8 mouse cellular contexts compared by ENCODE assay signal in the genomic region with DNA sequence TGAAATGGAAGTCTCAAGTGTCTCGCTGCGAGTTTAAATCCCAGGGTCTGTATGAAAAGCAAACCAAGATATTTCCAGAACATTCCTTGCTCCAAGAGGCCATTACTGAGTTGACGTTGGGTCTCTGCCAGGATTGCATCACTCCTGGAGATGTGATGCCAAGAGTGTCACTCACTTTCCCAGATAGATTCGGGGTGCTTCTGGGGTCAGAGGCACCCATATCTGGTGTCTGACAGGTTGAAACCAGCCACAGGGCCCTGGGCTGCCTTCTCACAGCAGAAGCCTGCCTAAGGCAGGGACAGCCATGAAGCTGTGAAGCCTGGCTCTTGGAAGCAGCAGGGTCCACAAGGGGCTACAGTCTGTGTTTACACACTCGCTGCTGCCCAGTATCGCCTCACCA. TPM values are rescaled to one million over a fixed set of nuclear protein-coding genes. Genes with fewer than 3 reads are reported as not detected.
DNase-seq lines count a peak whose midpoint lies in the region; ATAC-seq and TF ChIP-seq lines count a peak whose summit lies in the region.

No protein-coding gene starts in this region.

- H3K9me3 ChIP-seq in CH12.LX (replicated peaks; ENCODE audit: low read length), result no peaks in the 10 kb centered on the region
- H3K9me3 ChIP-seq in heart, embryonic 13.5 days, result no peaks in the 10 kb centered on the region
- no peaks in the 10 kb centered on the region for H3K9me3 ChIP-seq in limb, embryonic 15.5 days

- no peak; the same call in 1 of the 2 replicates for TF ChIP-seq POLR2A in CH12.LX (IDR thresholded peaks at IDR 0.05; ENCODE audit: low read depth, low read length)

- H3K4me1 ChIP-seq in CH12.LX (ENCODE audit: control insufficient read depth in 1 of 2, insufficient read depth in 2 of 2), result peaks cover 25 to 78% of the 10 kb centered on the region in 2 experiments
- H3K4me1 ChIP-seq in heart, embryonic 13.5 days, result peaks cover 74% of the 10 kb centered on the region
- peaks cover 27% of the 10 kb centered on the region for H3K4me1 ChIP-seq in limb, embryonic 15.5 days

- TF ChIP-seq EP300 in CH12.LX (IDR thresholded peaks at IDR 0.05; ENCODE audit: low read length), result no peak

- ATAC-seq in heart, embryonic 13.5 days (ENCODE audit: extremely low read depth, insufficient number of reproducible peaks, low FRiP score, low TSS enrichment), result peak; percentile 57; the same call in 1 of the 2 replicates
- no peak for ATAC-seq in limb, embryonic 15.5 days (ENCODE audit: insufficient number of reproducible peaks, low FRiP score, low TSS enrichment, low read depth)
- ATAC-seq in megakaryocyte-erythroid progenitor cell, adult 5-6 weeks (replicated peaks; ENCODE audit: low FRiP score, low TSS enrichment, poor library complexity, severe bottlenecking), result no peak

- no peaks in the 10 kb centered on the region for H3K27me3 ChIP-seq in CH12.LX (replicated peaks)
- H3K27me3 ChIP-seq in heart, embryonic 13.5 days (replicated peaks), result no peaks in the 10 kb centered on the region
- H3K27me3 ChIP-seq in limb, embryonic 15.5 days, result no peaks in the 10 kb centered on the region

- 42% methylated on average over 6 of the region's 6 CpGs for WGBS in heart, embryonic 13.5 days
- WGBS in limb, embryonic 15.5 days, result 64% methylated on average over 6 of the region's 6 CpGs

- H3K9ac ChIP-seq in CH12.LX (ENCODE audit: insufficient read depth, low read depth), result peak overlapping the region; percentile 99
- peak overlapping the region; percentile 56 for H3K9ac ChIP-seq in heart, embryonic 13.5 days
- no peak overlapping the region for H3K9ac ChIP-seq in limb, embryonic 15.5 days

- dilution Hi-C loops in CH12.LX (cut with MboI; ENCODE audit: extremely low pct_ligation_motif_present, extremely low pct_unique_long_range_greater_than_20kb, low sequenced_read_pairs), result no loop called here

- peaks cover 85% of the 10 kb centered on the region for H3K79me2 ChIP-seq in CH12.LX (replicated peaks; ENCODE audit: control insufficient read depth, extremely low read depth, insufficient read depth, poor library complexity, severe bottlenecking)

- peak overlapping the region; percentile 91 for H3K27ac ChIP-seq in CH12.LX (ENCODE audit: insufficient read depth, low read depth)
- peak overlapping the region; percentile 87 for H3K27ac ChIP-seq in heart, embryonic 13.5 days (replicated peaks)
- H3K27ac ChIP-seq in limb, embryonic 15.5 days, result peak overlapping the region; percentile 68

- H3K4me2 ChIP-seq in CH12.LX (ENCODE audit: insufficient read depth, low read depth, poor library complexity, severe bottlenecking), result peak overlapping the region; percentile 84
- 0 out of 2 replicates have a peak overlapping the region, but pooled peaks have one; percentile 18 for H3K4me2 ChIP-seq in heart, embryonic 13.5 days
- H3K4me2 ChIP-seq in limb, embryonic 15.5 days, result no peak overlapping the region

- peaks cover 25 to 88% of the 10 kb centered on the region in 2 experiments for H3K36me3 ChIP-seq in CH12.LX (replicated peaks in 1 of 2; ENCODE audit: control insufficient read depth in 1 of 2, insufficient read depth in 1 of 2, low read length in 1 of 2)
- H3K36me3 ChIP-seq in heart, embryonic 13.5 days, result peaks cover 3% of the 10 kb centered on the region; the same call in 1 of the 2 replicates
- H3K36me3 ChIP-seq in limb, embryonic 15.5 days, result no peaks in the 10 kb centered on the region

- peak; percentile 46 for DNase-seq in 3T3-L1 (ENCODE audit: low read depth, low spot score)
- no peak for DNase-seq in CH12.LX (ENCODE audit: extremely low read depth)
- no peak for DNase-seq in embryo, embryonic 10 days (ENCODE audit: low spot score)
- no peak for DNase-seq in frontal cortex, postnatal 36 days (ENCODE audit: low spot score in 2 of 2)
- DNase-seq in layer of hippocampus, postnatal 14 days (ENCODE audit: low spot score in 2 of 2), result no peak

- no peak for TF ChIP-seq CTCF in CH12.LX (conservative IDR thresholded peaks at IDR 0.05 in 1 of 2, IDR thresholded peaks at IDR 0.05 in 1 of 2; ENCODE audit: low read depth in 2 of 2, low read length in 2 of 2)

- in situ Hi-C loops in CH12.LX (cut with MboI; ENCODE audit: low pct_ligation_motif_present, low pct_unique_long_range_greater_than_20kb, low sequenced_read_pairs), result no loop called here

- H3K4me3 ChIP-seq in CH12.LX (replicated peaks in 1 of 3; ENCODE audit: low read depth in 2 of 3, low read length in 2 of 3, poor library complexity in 1 of 3), result peak overlapping the region in 1 of 3 experiments; percentile 19
- no peak overlapping the region for H3K4me3 ChIP-seq in heart, embryonic 13.5 days
- H3K4me3 ChIP-seq in limb, embryonic 15.5 days, result no peak overlapping the region

- TF ChIP-seq RAD21 in CH12.LX (IDR thresholded peaks at IDR 0.05; ENCODE audit: low read depth, low read length), result no peak

TF ChIP-seq in CH12.LX, 34 proteins besides CTCF, POLR2A, EP300 and RAD21:
- TF ChIP-seq MAX (IDR thresholded peaks at IDR 0.05; ENCODE audit: low read length) (0 out of 2 replicates have a peak, but pooled peaks have one; percentile 7), POLR2AphosphoS2 (IDR thresholded peaks at IDR 0.05; ENCODE audit: low read depth, low read length) (no peak; the same call in 1 of the 2 replicates), RCOR1 (conservative IDR thresholded peaks at IDR 0.05; ENCODE audit: low read depth, low read length) (no peak), E2F4 (IDR thresholded peaks at IDR 0.05; ENCODE audit: insufficient replicate concordance, low read depth, low read length) (no peak), ETS1 (conservative IDR thresholded peaks at IDR 0.05; ENCODE audit: low read depth, low read length) (no peak), USF1 (IDR thresholded peaks at IDR 0.05; ENCODE audit: low read depth, low read length) (no peak), NELFE (IDR thresholded peaks at IDR 0.05; ENCODE audit: low read depth, low read length) (no peak), ELF1 (IDR thresholded peaks at IDR 0.05; ENCODE audit: low read depth, low read length) (no peak)
TF ChIP-seq in CH12.LX: peak in this region for 1.

RNA-seq across cellular contexts. Expression of a gene that starts 24.9 kb away (rescaled TPM):
- 83.6 and 102 TPM in 2 replicates for total RNA-seq in CH12.LX (2012; rRNA removed)
- total RNA-seq in CH12.LX (2014; rRNA removed), result 67.9 and 68.8 TPM in 2 replicates
- polyA plus RNA-seq in CH12.LX (2012; ENCODE audit: insufficient read length, low read depth), result 51.7 and 53.0 TPM in 2 replicates
- 27.1 and 31.3 TPM in 2 replicates for polyA plus RNA-seq in heart, embryonic 13.5 days (2015; fragmentation: Nextera tagmentation; extraction: Ambion mirVana)
- 16.8 and 17.2 TPM in 2 replicates for polyA plus RNA-seq in limb, embryonic 15.5 days (2015; fragmentation: Nextera tagmentation; extraction: Ambion mirVana)
- total RNA-seq in megakaryocyte-erythroid progenitor cell, adult 5-6 weeks (2014; fragmentation: Nextera tagmentation), result 17.4 and 28.9 TPM in 2 replicates
- total RNA-seq in megakaryocyte-erythroid progenitor cell, adult 5-6 weeks (2017), result 21.1 and 38.7 TPM in 2 replicates
- total RNA-seq in layer of hippocampus, postnatal 14 days (2021), result 10 to 100 TPM; 42.4 to 45.3 TPM
